Mouse (Mus musculus) forebrain, embryonic 15.5 days (tissue): ENCODE results near the gene Jag2. TPM values are rescaled to one million over a fixed set of nuclear protein-coding genes. Genes with fewer than 3 reads are reported as not detected.

Experiments
- ATAC-seq: fragments of 200-750 bp; cut with Nextera tagmentation; replicated peaks from 2 replicates; pipeline ENCODE4 v1.8.0; 2017; ENCODE audit warnings: mild to moderate bottlenecking, moderate TSS enrichment, moderate library complexity
- H3K27ac ChIP-seq: fragments of 300-500 bp; sonication (generic); replicated peaks from 2 replicates; pipeline ENCODE4 v1.5.1; 2015; ENCODE audit warnings: mild to moderate bottlenecking, inconsistent platforms
- H3K27me3 ChIP-seq: fragments of 300-500 bp; sonication (generic); 2 replicates; pipeline ENCODE4 v1.6.1; 2015; ENCODE audit warnings: inconsistent platforms
- H3K36me3 ChIP-seq: fragments of 300-500 bp; sonication (generic); 2 replicates; pipeline ENCODE4 v1.6.1; 2015; ENCODE audit warnings: mild to moderate bottlenecking, inconsistent platforms
- H3K4me1 ChIP-seq: fragments of 300-500 bp; sonication (generic); 2 replicates; pipeline ENCODE4 v1.6.1; 2015; ENCODE audit warnings: inconsistent platforms
- H3K4me2 ChIP-seq: fragments of 300-500 bp; sonication (generic); replicated peaks from 2 replicates; pipeline ENCODE4 v1.6.1; 2015; ENCODE audit warnings: mild to moderate bottlenecking, inconsistent platforms
- H3K4me3 ChIP-seq: fragments of 300-500 bp; sonication (generic); 2 replicates; pipeline ENCODE4 v1.5.1; 2015; ENCODE audit warnings: mild to moderate bottlenecking, inconsistent platforms
- H3K9ac ChIP-seq: fragments of 300-500 bp; sonication (generic); replicated peaks from 2 replicates; pipeline ENCODE4 v1.6.1; 2015; ENCODE audit warnings: mild to moderate bottlenecking, inconsistent platforms
- H3K9me3 ChIP-seq: fragments of 300-500 bp; sonication (generic); 2 replicates; pipeline ENCODE4 v1.6.1; 2016; ENCODE audit warnings: inconsistent platforms
- WGBS: fragments of 180-500 bp; shearing (Covaris S2); methylation state at CpG from one replicate; pipeline ENCODE4 v1.1.7; 2015; ENCODE audit warnings: mixed read lengths; 5-methylcytosine and 5-hydroxymethylcytosine counted together
- microRNA-seq: library from miRNA; unstranded; fragments of <30 nt; microRNA quantifications from one replicate; pipeline ENCODE4, GENCODE M21; 2016
- polyA plus RNA-seq: library from polyadenylated mRNA; unstranded; fragments of >200 nt; fragmentation: Nextera tagmentation; extraction: Ambion mirVana; gene quantifications from 2 replicates; pipeline ENCODE4 v1.2.1, GENCODE M21; 2015

The Jag2 gene
- polyA plus RNA-seq, 1 experiment from 2014 or later, result 9.1 TPM

- Histone ChIP-seq H3K9me3 (no peaks in the 10 kb centered on the region), H3K27ac (no peak overlapping the region), H3K36me3 (no peaks in the 10 kb centered on the region), H3K4me3 (no peak overlapping the region), H3K9ac (no peak overlapping the region), H3K4me1 (no peaks in the 10 kb centered on the region), H3K27me3 (no peaks in the 10 kb centered on the region), H3K4me2 (no peak overlapping the region)
- WGBS, result 87% methylated on average over 9 of the region's 9 CpGs
- no peak for ATAC-seq
Observed at GRCm38 (mm10) chr12:112858581-112859336, 70.8 kb downstream of the Jag2 start.

Small RNA genes within 50 kb of the gene (microRNA-seq; reads per million reads assigned to microRNA genes)
- gene Mir6941, result not detected

Other genes with a start within 250 kb of the Jag2 start
- 24.0 and 27.0 TPM in 2 replicates for gene Cep170b, start 209.3 kb downstream of the Jag2 start, polyA plus RNA-seq
- 5.3 and 6.2 TPM in 2 replicates for gene Pld4, start 169.1 kb downstream of the Jag2 start, polyA plus RNA-seq
- 0.92 and 1.1 TPM in 2 replicates for gene Ahnak2, start 127.1 kb downstream of the Jag2 start, polyA plus RNA-seq
- 16.9 and 18.5 TPM in 2 replicates for gene Clba1, start 120.8 kb downstream of the Jag2 start, polyA plus RNA-seq
- gene Cdca4, start 100.4 kb downstream of the Jag2 start, polyA plus RNA-seq, result 81.3 and 82.0 TPM in 2 replicates
- not detected in 2 replicates for gene Gpr132, start 61.5 kb downstream of the Jag2 start, polyA plus RNA-seq
- gene Nudt14, start 12.3 kb upstream of the Jag2 start, polyA plus RNA-seq, result 59.0 and 63.2 TPM in 2 replicates
- 46.1 and 48.1 TPM in 2 replicates for gene Btbd6, start 46.7 kb upstream of the Jag2 start, polyA plus RNA-seq
- 67.3 and 67.7 TPM in 2 replicates for gene Brf1, start 70.9 kb upstream of the Jag2 start, polyA plus RNA-seq
- 22.6 and 24.4 TPM in 2 replicates for gene Pacs2, start 84.7 kb upstream of the Jag2 start, polyA plus RNA-seq
- 0.18 and 0.37 TPM in 2 replicates for gene Tex22, start 144.7 kb upstream of the Jag2 start, polyA plus RNA-seq
- gene Mta1, start 168.5 kb upstream of the Jag2 start, polyA plus RNA-seq, result 15.2 and 17.9 TPM in 2 replicates
- gene Crip2, start 210.5 kb upstream of the Jag2 start, polyA plus RNA-seq, result 407 and 414 TPM in 2 replicates
- 29.1 and 31.5 TPM in 2 replicates for gene Crip1, start 216.5 kb upstream of the Jag2 start, polyA plus RNA-seq
- 22.6 and 24.9 TPM in 2 replicates for gene Tedc1, start 226.6 kb upstream of the Jag2 start, polyA plus RNA-seq